Mouse (Mus musculus) forebrain, embryonic 12.5 days (tissue): Measurements from ENCODE around the gene Dazap2. TPM values are rescaled to one million over a fixed set of nuclear protein-coding genes. Genes with fewer than 3 reads are reported as not detected.

ENCODE experiments used
- ATAC-seq: fragments of 200-750 bp; cut with Nextera tagmentation; 2 replicates; pipeline ENCODE4 v1.8.0; 2017; ENCODE audit warnings: moderate TSS enrichment; ENCODE audit not compliant: low FRiP score
- H3K27ac ChIP-seq: fragments of 300-500 bp; sonication (generic); 2 replicates; pipeline ENCODE4 v1.5.1; 2016; ENCODE audit warnings: mild to moderate bottlenecking
- H3K27me3 ChIP-seq: fragments of 300-500 bp; sonication (generic); 2 replicates; pipeline ENCODE4 v1.6.1; 2016; ENCODE audit warnings: mild to moderate bottlenecking
- H3K36me3 ChIP-seq: fragments of 300-500 bp; sonication (generic); replicated peaks from 2 replicates; pipeline ENCODE4 v1.6.1; 2016; ENCODE audit warnings: mild to moderate bottlenecking
- H3K4me1 ChIP-seq: fragments of 300-500 bp; sonication (generic); 2 replicates; pipeline ENCODE4 v1.6.1; 2016
- H3K4me2 ChIP-seq: fragments of 300-500 bp; sonication (generic); 2 replicates; pipeline ENCODE4 v1.6.1; 2016; ENCODE audit warnings: mild to moderate bottlenecking, moderate library complexity
- H3K4me3 ChIP-seq: fragments of 300-500 bp; sonication (generic); replicated peaks from 2 replicates; pipeline ENCODE4 v1.5.1; 2016; ENCODE audit warnings: mild to moderate bottlenecking
- H3K9ac ChIP-seq: fragments of 300-500 bp; sonication (generic); 2 replicates; pipeline ENCODE4 v1.6.1; 2016; ENCODE audit warnings: mild to moderate bottlenecking
- H3K9me3 ChIP-seq: fragments of 300-500 bp; sonication (generic); 2 replicates; pipeline ENCODE4 v1.6.1; 2016
- WGBS: fragments of 180-500 bp; shearing (Covaris S2); methylation state at CpG from one replicate; pipeline ENCODE4 v1.1.7; 2016; 5-methylcytosine and 5-hydroxymethylcytosine counted together
- polyA plus RNA-seq: library from polyadenylated mRNA; unstranded; fragments of >200 nt; fragmentation: Nextera tagmentation; extraction: Ambion mirVana; gene quantifications from 2 replicates; pipeline ENCODE4 v1.2.1, GENCODE M21; 2016

Gene Dazap2
- polyA plus RNA-seq, result 197 and 204 TPM in 2 replicates

GRCm38 (mm10) chr15:100614996-100615824, at the start of gene Dazap2:
Gene Dazap2, plus strand, starts transcription at chr15:100615349.
- Histone ChIP-seq H3K4me3 (peak within 1 kb of the TSS; percentile 81), H3K9ac (peak within 1 kb of the TSS; percentile 87), H3K9me3 (no peaks in the 10 kb centered on the region), H3K36me3 (peaks cover 29% of the 10 kb centered on the region), H3K27ac (peak within 1 kb of the TSS; percentile 93), H3K27me3 (peaks cover 3% of the 10 kb centered on the region; the same call in 1 of the 2 replicates), H3K4me1 (peaks cover 22% of the 10 kb centered on the region), H3K4me2 (peak within 1 kb of the TSS; percentile 85)
- under 1% methylated on average over 99 of the region's 99 CpGs for WGBS
- peak; percentile 88 for ATAC-seq

GRCm38 (mm10) chr15:100566531-100566930, 48.6 kb upstream of the Dazap2 start:
- WGBS, result 70% methylated on average over 2 of the region's 2 CpGs
- no peak for ATAC-seq
- Histone ChIP-seq H3K36me3 (no peaks in the 10 kb centered on the region), H3K27me3 (no peaks in the 10 kb centered on the region), H3K4me1 (no peaks in the 10 kb centered on the region), H3K27ac (no peak overlapping the region), H3K9me3 (no peaks in the 10 kb centered on the region), H3K4me2 (no peak overlapping the region), H3K4me3 (no peak overlapping the region), H3K9ac (no peak overlapping the region)

GRCm38 (mm10) chr15:100569239-100569638, 45.9 kb upstream of the Dazap2 start:
- Histone ChIP-seq H3K27ac (no peak overlapping the region), H3K27me3 (no peaks in the 10 kb centered on the region), H3K4me2 (no peak overlapping the region), H3K9me3 (no peaks in the 10 kb centered on the region), H3K4me1 (peaks cover 6% of the 10 kb centered on the region), H3K9ac (no peak overlapping the region), H3K4me3 (no peak overlapping the region), H3K36me3 (no peaks in the 10 kb centered on the region)
- WGBS, result 84% methylated on average over 3 of the region's 3 CpGs
- ATAC-seq, result no peak

GRCm38 (mm10) chr15:100573946-100574345, 41.2 kb upstream of the Dazap2 start:
- WGBS, result 66% methylated on average over 6 of the region's 6 CpGs
- no peak overlapping the region for H3K4me3 ChIP-seq
- H3K27me3 ChIP-seq, result no peaks in the 10 kb centered on the region
- H3K9ac ChIP-seq, result no peak overlapping the region
- ATAC-seq, result no peak
- 0 out of 2 replicates have a peak overlapping the region, but pooled peaks have one; percentile 8 for H3K27ac ChIP-seq
- H3K4me2 ChIP-seq, result no peak overlapping the region
- H3K36me3 ChIP-seq, result peaks cover 22% of the 10 kb centered on the region
- no peaks in the 10 kb centered on the region for H3K9me3 ChIP-seq
- peaks cover 6% of the 10 kb centered on the region for H3K4me1 ChIP-seq

- Histone ChIP-seq H3K4me1 (peaks cover 6% of the 10 kb centered on the region), H3K27ac (no peak overlapping the region), H3K27me3 (no peaks in the 10 kb centered on the region), H3K9me3 (no peaks in the 10 kb centered on the region), H3K4me2 (no peak overlapping the region), H3K4me3 (no peak overlapping the region), H3K9ac (no peak overlapping the region), H3K36me3 (peaks cover 25% of the 10 kb centered on the region)
- 68% methylated on average over 2 of the region's 2 CpGs for WGBS
- no peak for ATAC-seq
Measured at GRCm38 (mm10) chr15:100574378-100574777, 40.8 kb upstream of the Dazap2 start.

- no peaks in the 10 kb centered on the region for H3K27me3 ChIP-seq
- H3K9me3 ChIP-seq, result no peaks in the 10 kb centered on the region
- H3K4me2 ChIP-seq, result no peak overlapping the region
- H3K27ac ChIP-seq, result no peak overlapping the region
- H3K4me3 ChIP-seq, result no peak overlapping the region
- H3K4me1 ChIP-seq, result peaks cover 6% of the 10 kb centered on the region
- 88% methylated on average over 12 of the region's 12 CpGs for WGBS
- H3K36me3 ChIP-seq, result peaks cover 33% of the 10 kb centered on the region
- ATAC-seq, result no peak
- H3K9ac ChIP-seq, result no peak overlapping the region
Measured at GRCm38 (mm10) chr15:100575366-100575765, 39.8 kb upstream of the Dazap2 start.

GRCm38 (mm10) chr15:100576392-100576791, 38.8 kb upstream of the Dazap2 start:
- no peak overlapping the region for H3K4me3 ChIP-seq
- peaks cover 39% of the 10 kb centered on the region for H3K36me3 ChIP-seq
- H3K9ac ChIP-seq, result no peak overlapping the region
- H3K27me3 ChIP-seq, result no peaks in the 10 kb centered on the region
- no peak overlapping the region for H3K4me2 ChIP-seq
- ATAC-seq, result no peak
- peaks cover 6% of the 10 kb centered on the region for H3K4me1 ChIP-seq
- no peak overlapping the region for H3K27ac ChIP-seq
- 90% methylated on average over 6 of the region's 6 CpGs for WGBS
- H3K9me3 ChIP-seq, result no peaks in the 10 kb centered on the region

- Histone ChIP-seq H3K4me1 (peaks cover 6% of the 10 kb centered on the region), H3K4me3 (no peak overlapping the region), H3K9me3 (no peaks in the 10 kb centered on the region), H3K36me3 (peaks cover 39% of the 10 kb centered on the region), H3K27ac (no peak overlapping the region), H3K9ac (no peak overlapping the region), H3K4me2 (no peak overlapping the region), H3K27me3 (no peaks in the 10 kb centered on the region)
- no peak for ATAC-seq
- WGBS, result 86% methylated on average over 6 of the region's 6 CpGs
Measured at GRCm38 (mm10) chr15:100576810-100577209, 38.3 kb upstream of the Dazap2 start.

GRCm38 (mm10) chr15:100577972-100578371, 37.2 kb upstream of the Dazap2 start:
- no peak for ATAC-seq
- Histone ChIP-seq H3K9me3 (no peaks in the 10 kb centered on the region), H3K4me1 (peaks cover 6% of the 10 kb centered on the region), H3K4me3 (no peak overlapping the region), H3K36me3 (peaks cover 44% of the 10 kb centered on the region), H3K4me2 (no peak overlapping the region), H3K27ac (no peak overlapping the region), H3K9ac (no peak overlapping the region), H3K27me3 (no peaks in the 10 kb centered on the region; the same call in 1 of the 2 replicates)
- 87% methylated on average over 16 of the region's 16 CpGs for WGBS

- no peak overlapping the region for H3K9ac ChIP-seq
- H3K36me3 ChIP-seq, result peaks cover 58% of the 10 kb centered on the region
- H3K27ac ChIP-seq, result no peak overlapping the region
- H3K4me1 ChIP-seq, result no peaks in the 10 kb centered on the region
- H3K9me3 ChIP-seq, result no peaks in the 10 kb centered on the region
- no peaks in the 10 kb centered on the region; the same call in 1 of the 2 replicates for H3K27me3 ChIP-seq
- no peak overlapping the region for H3K4me3 ChIP-seq
- no peak for ATAC-seq
- no peak overlapping the region for H3K4me2 ChIP-seq
- WGBS, result 88% methylated on average over 10 of the region's 10 CpGs
Measured at GRCm38 (mm10) chr15:100580108-100580507, 35.0 kb upstream of the Dazap2 start.

- Histone ChIP-seq H3K27me3 (no peaks in the 10 kb centered on the region; the same call in 1 of the 2 replicates), H3K9ac (no peak overlapping the region), H3K4me1 (no peaks in the 10 kb centered on the region), H3K36me3 (peaks cover 60% of the 10 kb centered on the region), H3K27ac (no peak overlapping the region), H3K9me3 (no peaks in the 10 kb centered on the region), H3K4me2 (no peak overlapping the region), H3K4me3 (no peak overlapping the region)
- ATAC-seq, result no peak
- 94% methylated on average over 16 of the region's 16 CpGs for WGBS
Measured at GRCm38 (mm10) chr15:100585931-100586330, 29.2 kb upstream of the Dazap2 start.

- no peaks in the 10 kb centered on the region for H3K4me1 ChIP-seq
- peaks cover 60% of the 10 kb centered on the region for H3K36me3 ChIP-seq
- no peaks in the 10 kb centered on the region for H3K9me3 ChIP-seq
- no peak overlapping the region for H3K4me2 ChIP-seq
- no peak overlapping the region for H3K27ac ChIP-seq
- H3K4me3 ChIP-seq, result no peak overlapping the region
- H3K27me3 ChIP-seq, result no peaks in the 10 kb centered on the region; the same call in 1 of the 2 replicates
- 85% methylated on average over 4 of the region's 4 CpGs for WGBS
- no peak for ATAC-seq
- H3K9ac ChIP-seq, result no peak overlapping the region
Measured at GRCm38 (mm10) chr15:100587166-100587565, 28.0 kb upstream of the Dazap2 start.

GRCm38 (mm10) chr15:100588297-100588696, 26.9 kb upstream of the Dazap2 start:
- whole genome bisulfite sequencing, result 82% methylated on average over 6 of the region's 6 CpGs
- H3K36me3 ChIP-seq, result peaks cover 51% of the 10 kb centered on the region
- ATAC-seq, result no peak

More at GRCm38 (mm10) chr15:100588297-100588696, 26.9 kb upstream of the Dazap2 start:
- Histone ChIP-seq H3K9ac (no peak overlapping the region), H3K27ac (no peak overlapping the region), H3K9me3 (no peaks in the 10 kb centered on the region), H3K4me2 (no peak overlapping the region), H3K4me3 (no peak overlapping the region), H3K4me1 (no peaks in the 10 kb centered on the region), H3K27me3 (no peaks in the 10 kb centered on the region)
